Mouse (Mus musculus) heart, adult 2 months (tissue): ENCODE results near the gene Col4a2. TPM values are rescaled to one million over a fixed set of nuclear protein-coding genes. Genes with fewer than 3 reads are reported as not detected.

Experiments
- DNase-seq, 2 experiments: peaks; one replicate each; pipeline ENCODE4 v3.0.0; 2021
- H3K27ac ChIP-seq: fragments of 200-600 bp; 2 replicates; pipeline ENCODE4 v1.8.1; 2022
- H3K27me3 ChIP-seq: fragments of 200-500 bp; 2 replicates; pipeline ENCODE4 v1.6.1; 2012; ENCODE audit warnings: mild to moderate bottlenecking, low read length, inconsistent platforms, mixed read lengths; ENCODE audit not compliant: control insufficient read depth, insufficient read depth
- H3K36me3 ChIP-seq: fragments of 200-500 bp; 2 replicates; pipeline ENCODE4 v1.6.1; 2012; ENCODE audit warnings: low read length, inconsistent platforms; ENCODE audit not compliant: control insufficient read depth, insufficient read depth
- H3K4me1 ChIP-seq: fragments of 200-500 bp; 2 replicates; pipeline ENCODE4 v1.6.1; 2011; ENCODE audit warnings: low read length; ENCODE audit not compliant: control insufficient read depth, insufficient read depth
- H3K4me3 ChIP-seq: fragments of 200-600 bp; 2 replicates; pipeline ENCODE4 v1.8.1; 2022
- H3K79me2 ChIP-seq: fragments of 200-500 bp; replicated peaks from 2 replicates; pipeline ENCODE4 v1.6.1; 2012; ENCODE audit warnings: mild to moderate bottlenecking, inconsistent platforms, low read length, moderate library complexity, mixed read lengths; ENCODE audit not compliant: control insufficient read depth, insufficient read depth
- H3K9ac ChIP-seq: fragments of 200-500 bp; 2 replicates; pipeline ENCODE4 v1.6.1; 2012; ENCODE audit warnings: low read depth, mild to moderate bottlenecking, control low read depth, inconsistent platforms, low read length, mixed read lengths
- CTCF ChIP-seq: fragments of 200-600 bp; IDR thresholded peaks from 2 replicates; pipeline ENCODE4 v1.8.1; 2022; ENCODE audit warnings: antibody characterized with exemption, mild to moderate bottlenecking, moderate library complexity
- EP300 ChIP-seq: fragments of 200-500 bp; IDR thresholded peaks from 2 replicates; pipeline ENCODE4 v1.6.1; 2011; ENCODE audit warnings: low read depth, low read length, control low read depth; ENCODE audit not compliant: insufficient read depth
- POLR2A ChIP-seq: fragments of 200-500 bp; IDR thresholded peaks from 2 replicates; pipeline ENCODE4 v1.6.1; 2011; ENCODE audit warnings: mild to moderate bottlenecking, low read depth, low read length, control low read depth; ENCODE audit not compliant: insufficient read depth
- WGBS: fragments of 180-500 bp; shearing (Covaris S2); methylation state at CpG from one replicate; pipeline ENCODE4 v1.1.7; 2018; 5-methylcytosine and 5-hydroxymethylcytosine counted together
- intact Hi-C: fragments of 180-260 bp; cut with DNase I; formaldehyde crosslinking; loops from one replicate; pipeline ENCODE4 v1.15.1; 2025
- polyA plus RNA-seq: library from polyadenylated mRNA; depleted of rRNA; stranded (reverse); fragments of >200 nt; gene quantifications from 2 replicates; pipeline ENCODE4 v1.2.3, GENCODE M21; 2012
- total RNA-seq, 2 experiments: library from RNA; stranded (reverse); gene quantifications; 2 replicates each; pipeline ENCODE4 v1.2.3; 2021

The Col4a2 gene
- total and polyA plus RNA-seq, 3 experiments, result 104 to 172 (median 139) TPM

GRCm38 (mm10) chr8:11475397-11475796, 162.8 kb downstream of the Col4a2 start:
- peaks cover 7% of the 10 kb centered on the region; the same call in 1 of the 2 replicates for H3K4me1 ChIP-seq
- TF ChIP-seq POLR2A (no peak), EP300 (no peak), CTCF (no peak)

GRCm38 (mm10) chr8:11475876-11476275, 163.3 kb downstream of the Col4a2 start:
- no peak for DNase-seq
- intact Hi-C loops, result no loop called here
- no peaks in the 10 kb centered on the region for H3K27me3 ChIP-seq
- H3K27ac ChIP-seq, result peak overlapping the region; percentile 96
- TF ChIP-seq POLR2A, result no peak
- no peak for TF ChIP-seq CTCF
- no peak for TF ChIP-seq EP300
- 45% methylated on average over 2 of the region's 2 CpGs for WGBS
- H3K79me2 ChIP-seq, result 0 out of 2 replicates have a peak, but pooled peaks cover under 1% of the 10 kb centered on the region
- H3K4me3 ChIP-seq, result peak overlapping the region; percentile 68
- H3K9ac ChIP-seq, result peak overlapping the region; percentile 12; the same call in 1 of the 2 replicates
- H3K36me3 ChIP-seq, result no peaks in the 10 kb centered on the region
- H3K4me1 ChIP-seq, result peaks cover 7% of the 10 kb centered on the region; the same call in 1 of the 2 replicates

More at GRCm38 (mm10) chr8:11475397-11475796, 162.8 kb downstream of the Col4a2 start:
- 0 out of 2 replicates have a peak, but pooled peaks cover 1% of the 10 kb centered on the region for H3K79me2 ChIP-seq
- H3K4me3 ChIP-seq, result no peak overlapping the region
- intact Hi-C loops, result no loop called here
- no peaks in the 10 kb centered on the region for H3K27me3 ChIP-seq
- DNase-seq, result no peak
- H3K27ac ChIP-seq, result peak overlapping the region; percentile 96
- peak overlapping the region; percentile 19; the same call in 1 of the 2 replicates for H3K9ac ChIP-seq
- 51% methylated on average over 9 of the region's 10 CpGs for WGBS
- no peaks in the 10 kb centered on the region for H3K36me3 ChIP-seq

- Histone ChIP-seq H3K36me3 (no peaks in the 10 kb centered on the region), H3K79me2 (no peaks in the 10 kb centered on the region), H3K27ac (peak overlapping the region; percentile 96), H3K4me3 (peak overlapping the region; percentile 68), H3K27me3 (no peaks in the 10 kb centered on the region), H3K4me1 (peaks cover 7% of the 10 kb centered on the region; the same call in 1 of the 2 replicates), H3K9ac (peak overlapping the region; percentile 53)
- peak; percentile 70; the same call in 1 of the 2 replicates for TF ChIP-seq POLR2A
- TF ChIP-seq EP300, result no peak
- no peak for TF ChIP-seq CTCF
- peak; percentile 72 to 81 for DNase-seq
- intact Hi-C loops, result no loop called here
- 18% methylated on average over 24 of the region's 24 CpGs for whole genome bisulfite sequencing
Measured at GRCm38 (mm10) chr8:11476338-11477177, 164.0 kb downstream of the Col4a2 start.

GRCm38 (mm10) chr8:11477178-11477553, 164.6 kb downstream of the Col4a2 start:
- Histone ChIP-seq H3K79me2 (no peaks in the 10 kb centered on the region), H3K27me3 (no peaks in the 10 kb centered on the region), H3K4me3 (peak overlapping the region; percentile 68), H3K4me1 (peaks cover 8% of the 10 kb centered on the region; the same call in 1 of the 2 replicates), H3K36me3 (no peaks in the 10 kb centered on the region), H3K27ac (peak overlapping the region; percentile 96), H3K9ac (peak overlapping the region; percentile 53)
- DNase-seq, result no peak
- intact Hi-C loops, result no loop called here
- 6% methylated on average over 9 of the region's 9 CpGs for WGBS
- no peak for TF ChIP-seq EP300
- no peak for TF ChIP-seq POLR2A
- no peak for TF ChIP-seq CTCF

- WGBS, result under 1% methylated on average over 69 of the region's 69 CpGs
- DNase-seq, result peak; percentile 82 to 84
- no peaks in the 10 kb centered on the region for H3K79me2 ChIP-seq
- H3K4me1 ChIP-seq, result peaks cover 9% of the 10 kb centered on the region; the same call in 1 of the 2 replicates
- H3K27me3 ChIP-seq, result no peaks in the 10 kb centered on the region
- H3K36me3 ChIP-seq, result no peaks in the 10 kb centered on the region
- TF ChIP-seq POLR2A (peak; percentile 86), EP300 (peak; percentile 63; the same call in 1 of the 2 replicates), CTCF (no peak)
- H3K9ac ChIP-seq, result peak within 1 kb of the TSS; percentile 88
- intact Hi-C loops, result no loop called here
- H3K4me3 ChIP-seq, result peak within 1 kb of the TSS; percentile 68
- H3K27ac ChIP-seq, result peak within 1 kb of the TSS; percentile 96
Measured at GRCm38 (mm10) chr8:11477811-11478761, 165.5 kb downstream of the Col4a2 start, which contains the start of gene Rab20. TSS of gene Rab20 (minus strand) at chr8:11478710.
